Mouse (Mus musculus): ENCODE results near the gene Oasl1. TPM values are rescaled to one million over a fixed set of nuclear protein-coding genes. Genes with fewer than 3 reads are reported as not detected.

The Oasl1 gene
- total RNA-seq, 1 experiment from 2014 or later, result 37.8 TPM

Other genes with a start within 250 kb of the Oasl1 start
- 43.3 and 46.4 TPM in 2 replicates for gene Gltp, start 232.3 kb upstream of the Oasl1 start, total RNA-seq (2017)
- 17.9 and 20.9 TPM in 2 replicates for gene Tchp, start 215.5 kb upstream of the Oasl1 start, total RNA-seq (2017)
- gene Ankrd13a, start 148.6 kb upstream of the Oasl1 start, total RNA-seq (2017), result 309 and 325 TPM in 2 replicates
- gene Git2, start 147.7 kb upstream of the Oasl1 start, total RNA-seq (2017), result 214 and 229 TPM in 2 replicates
- 29.0 and 41.8 TPM in 2 replicates for gene 1500011B03Rik, start 99.8 kb upstream of the Oasl1 start, total RNA-seq (2017)
- gene 4930519G04Rik, start 69.6 kb upstream of the Oasl1 start, total RNA-seq (2017), result 1.1 and 3.1 TPM in 2 replicates
- gene Gm9936, start 64.6 kb upstream of the Oasl1 start, total RNA-seq (2017), result 0.23 TPM in 1 of 2 replicates, not detected in the other
- 336 and 355 TPM in 2 replicates for gene Oasl2, start 26.3 kb upstream of the Oasl1 start, total RNA-seq (2017)
- 15.6 and 15.8 TPM in 2 replicates for gene 2210016L21Rik, start 18.9 kb downstream of the Oasl1 start, total RNA-seq (2017)
- gene Hnf1a, start 47.9 kb downstream of the Oasl1 start, total RNA-seq (2017), result 0.12 TPM in 1 of 2 replicates, not detected in the other
- gene Sppl3, start 87.9 kb downstream of the Oasl1 start, total RNA-seq (2017), result 31.2 and 34.7 TPM in 2 replicates
- gene Gm10401, start 175.1 kb downstream of the Oasl1 start, total RNA-seq (2017), result 1.4 TPM in 1 of 2 replicates, not detected in the other
- gene Acads, start 196.1 kb downstream of the Oasl1 start, total RNA-seq (2017), result 7.1 and 10.5 TPM in 2 replicates
- 20.7 and 22.1 TPM in 2 replicates for gene Unc119b, start 211.7 kb downstream of the Oasl1 start, total RNA-seq (2017)
- gene Mlec, start 234.9 kb downstream of the Oasl1 start, total RNA-seq (2017), result 69.5 and 71.7 TPM in 2 replicates